Mouse (Mus musculus): ENCODE results near the gene Nrcam. TPM values are rescaled to one million over a fixed set of nuclear protein-coding genes. Genes with fewer than 3 reads are reported as not detected.

Nrcam gene
- 91.4 and 101 TPM in 2 replicates for polyA plus RNA-seq (2012; rRNA removed)

DNA sequence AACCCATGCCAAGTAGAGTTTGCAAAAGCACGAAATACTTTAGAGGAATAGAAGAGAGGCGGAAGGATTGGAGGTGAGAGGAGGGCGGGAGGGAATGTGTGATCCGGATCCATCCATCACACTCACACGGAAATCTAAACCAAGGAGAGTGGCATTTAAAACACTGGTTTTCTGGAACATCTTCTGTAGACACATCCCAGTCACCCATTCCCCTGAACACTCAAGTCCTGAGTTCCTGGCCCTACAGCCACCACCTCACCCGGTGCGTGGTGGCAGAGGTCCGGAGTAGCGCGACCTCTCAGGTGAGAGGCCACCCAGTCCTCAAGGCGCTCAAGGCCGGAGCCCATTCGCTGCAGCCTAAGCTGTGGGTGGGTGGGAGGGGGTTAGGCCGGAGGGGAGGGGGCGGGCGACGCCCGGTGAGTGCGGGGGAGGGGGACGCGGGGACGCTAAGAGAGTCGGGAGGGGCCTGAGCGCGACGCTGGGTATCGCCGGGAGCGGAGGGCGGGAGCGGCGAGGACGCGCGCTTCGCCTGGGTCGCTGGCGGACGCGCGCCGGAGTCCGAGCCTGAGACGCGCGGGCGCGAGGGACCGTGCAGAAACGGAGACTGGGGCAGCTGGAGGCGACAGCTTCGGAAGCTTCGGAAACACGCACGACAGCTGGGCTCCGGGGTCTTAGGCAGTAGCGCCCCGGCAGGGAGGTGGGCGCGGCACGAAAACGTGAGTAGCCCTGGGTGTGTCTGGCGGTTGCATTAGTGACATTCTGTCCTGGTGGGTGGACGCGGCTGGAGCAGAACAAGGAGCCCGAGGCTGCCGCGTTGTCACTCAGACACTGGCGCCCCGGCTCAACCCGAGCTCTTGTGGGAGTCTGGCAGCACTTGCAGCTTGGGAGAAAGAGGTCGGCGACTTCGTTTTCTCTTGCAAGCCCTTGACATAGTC lies at the start of gene Nrcam:
Gene Nrcam (plus strand): TSS at position 505 of the 935 bp plus-strand sequence.

Other genes starting within 250 kb of the Nrcam start
- 13.5 and 13.6 TPM in 2 replicates for gene Dnajb9, start 118.6 kb upstream of the Nrcam start, polyA plus RNA-seq (2012; rRNA removed)
- gene Pnpla8, start 107.5 kb upstream of the Nrcam start, polyA plus RNA-seq (2012; rRNA removed): 63.9 and 66.0 TPM in 2 replicates